Mouse (Mus musculus) CD4-positive, CD25-positive, alpha-beta regulatory T cell, adult 9 weeks (primary cell): ENCODE measurements around the gene Aven. TPM values are rescaled to one million over a fixed set of nuclear protein-coding genes. Genes with fewer than 3 reads are reported as not detected.

Experiments used
- polyA plus RNA-seq: library from polyadenylated mRNA; unstranded; fragments of 100-300 nt; shearing (Covaris generic); gene quantifications from one replicate; pipeline ENCODE4 v1.2.1, GENCODE M21; 2017

The Aven gene
- polyA plus RNA-seq, result 24.3 TPM

GRCm38 (mm10) chr2:112492856-112493538, at the start of gene Aven:
Gene Aven (plus strand): TSS chr2:112492964.

GRCm38 (mm10) chr2:112454862-112455564, 37.8 kb upstream of the Aven start, which contains the start of gene Emc7:
Gene Emc7 (plus strand): TSS chr2:112454997.

GRCm38 (mm10) chr2:112480669-112481068, 12.1 kb upstream of the Aven start, which contains the start of gene Chrm5:
Gene Chrm5 (minus strand): TSS chr2:112480769.

Other genes with a start within 250 kb of the Aven start
- gene Nutm1, start 233.7 kb upstream of the Aven start, polyA plus RNA-seq, result not detected
- 184 TPM for gene Nop10, start 231.0 kb upstream of the Aven start, polyA plus RNA-seq
- 82.9 TPM for gene Slc12a6, start 227.1 kb upstream of the Aven start, polyA plus RNA-seq
- not detected for gene Gm21985, start 226.7 kb upstream of the Aven start, polyA plus RNA-seq
- gene Emc4, start 124.9 kb upstream of the Aven start, polyA plus RNA-seq, result 107 TPM
- gene Katnbl1, start 113.8 kb upstream of the Aven start, polyA plus RNA-seq, result 26.2 TPM
- 23.1 TPM for gene Emc7, start 38.0 kb upstream of the Aven start, polyA plus RNA-seq
- gene Chrm5, start 12.2 kb upstream of the Aven start, polyA plus RNA-seq, result not detected